Mouse (Mus musculus): Measurements from ENCODE around the gene Prmt8. TPM values are rescaled to one million over a fixed set of nuclear protein-coding genes. Genes with fewer than 3 reads are reported as not detected.

The Prmt8 gene
- polyA plus RNA-seq (2015; fragmentation: Illumina TruSeq; extraction: RNeasy Lipid Tissue Mini Kit (QIAGEN cat#74804); ENCODE audit: insufficient read depth, low replicate concordance): not detected

GRCm38 (mm10) chr6:127769275-127770156, at the start of gene Prmt8:
Gene Prmt8, minus strand, starts transcription at chr6:127769472.

Other genes with a start within 250 kb of the Prmt8 start
- gene Cracr2a, start 208.1 kb downstream of the Prmt8 start, polyA plus RNA-seq (2015; fragmentation: Illumina TruSeq; extraction: RNeasy Lipid Tissue Mini Kit (QIAGEN cat#74804); ENCODE audit: insufficient read depth, low replicate concordance): 10.0 TPM
- not detected for gene Tspan11, start 118.1 kb upstream of the Prmt8 start, polyA plus RNA-seq (2015; fragmentation: Illumina TruSeq; extraction: RNeasy Lipid Tissue Mini Kit (QIAGEN cat#74804); ENCODE audit: insufficient read depth, low replicate concordance)